ENCODE assay signal across 8 mouse cellular contexts in the genomic region with DNA sequence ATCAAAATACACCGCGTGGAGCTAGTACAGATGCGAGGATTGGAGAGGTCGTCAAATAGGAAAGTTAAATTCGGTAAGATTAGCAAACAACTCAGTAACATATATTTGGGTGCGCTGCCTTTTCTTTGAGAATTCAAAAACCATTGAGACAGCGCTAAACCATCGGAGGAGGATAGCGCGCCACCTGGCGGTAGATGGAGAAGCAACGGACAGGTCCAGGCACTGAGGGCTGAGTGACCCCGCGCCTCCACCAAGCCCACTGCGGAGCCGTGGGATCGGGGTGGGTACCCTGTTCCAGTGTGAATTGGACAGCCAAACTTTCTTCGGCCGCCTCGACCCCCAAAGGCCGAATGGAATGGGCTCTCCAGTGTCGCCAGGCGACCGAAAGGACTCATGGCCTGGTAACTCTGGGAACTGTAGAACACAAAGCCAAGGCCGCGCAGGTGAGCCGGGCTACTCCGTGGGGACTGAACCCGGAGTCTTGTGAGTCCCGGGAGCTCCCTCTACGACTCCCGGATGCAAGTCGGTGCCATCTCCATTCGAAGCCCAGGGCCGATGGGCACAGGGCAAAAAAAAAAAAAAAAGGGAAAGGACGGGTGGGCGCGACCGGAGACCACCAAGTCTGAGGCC. TPM values are rescaled to one million over a fixed set of nuclear protein-coding genes. Genes with fewer than 3 reads are reported as not detected.
DNase-seq lines count a peak whose midpoint lies in the region; ATAC-seq and TF ChIP-seq lines count a peak whose summit lies in the region.

No protein-coding gene starts in this region.

- no peaks in the 10 kb centered on the region for H3K9me3 ChIP-seq in forebrain, embryonic 11.5 days (ENCODE audit: control insufficient read depth, low read length)
- no peaks in the 10 kb centered on the region for H3K9me3 ChIP-seq in heart, embryonic 16.5 days (replicated peaks; ENCODE audit: control insufficient read depth, low read length)
- H3K9me3 ChIP-seq in liver, embryonic 14.5 days (ENCODE audit: control insufficient read depth, low read length) = no peaks in the 10 kb centered on the region
- no peaks in the 10 kb centered on the region for H3K9me3 ChIP-seq in neural tube, embryonic 14.5 days (ENCODE audit: control insufficient read depth, low read length)

- peaks cover 24% of the 10 kb centered on the region for H3K27me3 ChIP-seq in forebrain, embryonic 11.5 days (ENCODE audit: control insufficient read depth, insufficient read depth, low read length)
- H3K27me3 ChIP-seq in heart, embryonic 16.5 days (ENCODE audit: control insufficient read depth, insufficient read depth, low read length) = peaks cover 33% of the 10 kb centered on the region
- H3K27me3 ChIP-seq in liver, embryonic 14.5 days (ENCODE audit: control insufficient read depth, insufficient read depth, low read length) = peaks cover 26% of the 10 kb centered on the region
- peaks cover 6% of the 10 kb centered on the region for H3K27me3 ChIP-seq in neural tube, embryonic 14.5 days (ENCODE audit: control insufficient read depth, insufficient read depth, low read length)

- DNase-seq in forebrain, embryonic 11.5 days (ENCODE audit: low spot score) = peak; percentile 92
- DNase-seq in kidney, postnatal 36 days = peak; percentile 74 to 93
- DNase-seq in liver, embryonic 14.5 days (ENCODE audit: low read depth in 3 of 3, low spot score in 3 of 3) = peak; percentile 17 to 33 (median 26)
- DNase-seq in telencephalon, adult 2 months (ENCODE audit: low read depth, low spot score) = peak; percentile 38

- H3K27ac ChIP-seq in brown adipose tissue, adult 24 weeks (replicated peaks; ENCODE audit: low read depth, low read length) = no peak overlapping the region
- no peak overlapping the region for H3K27ac ChIP-seq in forebrain, embryonic 11.5 days (ENCODE audit: low read depth, low read length)
- H3K27ac ChIP-seq in heart, embryonic 16.5 days (ENCODE audit: low read length) = no peak overlapping the region
- H3K27ac ChIP-seq in liver, embryonic 14.5 days = no peak overlapping the region
- no peak overlapping the region for H3K27ac ChIP-seq in neural tube, embryonic 14.5 days (ENCODE audit: low read depth, low read length)

- TF ChIP-seq EP300 in liver, embryonic 14.5 days (IDR thresholded peaks at IDR 0.05; ENCODE audit: low read depth) = no peak

- H3K9ac ChIP-seq in forebrain, embryonic 11.5 days (ENCODE audit: low read length) = peak overlapping the region; percentile 69
- H3K9ac ChIP-seq in heart, embryonic 16.5 days (ENCODE audit: low read length) = peak overlapping the region; percentile 67
- no peak overlapping the region for H3K9ac ChIP-seq in liver, embryonic 14.5 days (replicated peaks)
- peak overlapping the region; percentile 61 for H3K9ac ChIP-seq in neural tube, embryonic 14.5 days (replicated peaks; ENCODE audit: low read depth, low read length)

- H3K36me3 ChIP-seq in forebrain, embryonic 11.5 days (ENCODE audit: control insufficient read depth, insufficient read depth, low read length) = no peaks in the 10 kb centered on the region
- H3K36me3 ChIP-seq in heart, embryonic 16.5 days (ENCODE audit: control insufficient read depth, insufficient read depth) = no peaks in the 10 kb centered on the region
- H3K36me3 ChIP-seq in liver, embryonic 14.5 days (replicated peaks; ENCODE audit: control insufficient read depth, insufficient read depth, low read depth) = no peaks in the 10 kb centered on the region
- no peaks in the 10 kb centered on the region for H3K36me3 ChIP-seq in neural tube, embryonic 14.5 days (ENCODE audit: control insufficient read depth, insufficient read depth, low read length)

- TF ChIP-seq CTCF in liver, embryonic 14.5 days (IDR thresholded peaks at IDR 0.05; ENCODE audit: low read depth) = peak; percentile 89

- peak overlapping the region; percentile 88 for H3K4me2 ChIP-seq in forebrain, embryonic 11.5 days (ENCODE audit: low read depth, low read length, severe bottlenecking)
- peak overlapping the region; percentile 76 for H3K4me2 ChIP-seq in heart, embryonic 16.5 days (ENCODE audit: low read depth, low read length)
- peak overlapping the region; percentile 24 for H3K4me2 ChIP-seq in liver, embryonic 14.5 days (ENCODE audit: low read depth)
- H3K4me2 ChIP-seq in neural tube, embryonic 14.5 days (ENCODE audit: low read depth, low read length) = peak overlapping the region; percentile 81

- peak; percentile 56 for ATAC-seq in CD4-positive, CD25-positive, alpha-beta regulatory T cell, adult 4 months
- ATAC-seq in forebrain, embryonic 11.5 days (replicated peaks; ENCODE audit: low FRiP score) = peak; percentile 71; the same call in 1 of the 2 replicates
- peak; percentile 73 for ATAC-seq in heart, embryonic 16.5 days (replicated peaks; ENCODE audit: extremely low read depth, insufficient read depth, low FRiP score)
- no peak for ATAC-seq in liver, embryonic 14.5 days (ENCODE audit: insufficient read depth)
- peak; percentile 79; the same call in 1 of the 2 replicates for ATAC-seq in neural tube, embryonic 14.5 days (ENCODE audit: low read depth)

- 4% methylated on average over 37 of the region's 39 CpGs for WGBS in forebrain, embryonic 11.5 days
- WGBS in heart, embryonic 16.5 days = 4% methylated on average over 37 of the region's 39 CpGs
- WGBS in liver, embryonic 14.5 days (ENCODE audit: insufficient replicate concordance) = 5% methylated on average over 39 of the region's 39 CpGs
- WGBS in neural tube, embryonic 14.5 days = 5% methylated on average over 39 of the region's 39 CpGs

- H3K4me1 ChIP-seq in brown adipose tissue, adult 24 weeks (ENCODE audit: control insufficient read depth, insufficient read depth, insufficient read length, low read length) = no peaks in the 10 kb centered on the region
- peaks cover 3% of the 10 kb centered on the region; the same call in 1 of the 2 replicates for H3K4me1 ChIP-seq in forebrain, embryonic 11.5 days (replicated peaks; ENCODE audit: control insufficient read depth, insufficient read depth, low read length)
- H3K4me1 ChIP-seq in heart, embryonic 16.5 days (ENCODE audit: control insufficient read depth, insufficient read depth, low read length) = peaks cover 8% of the 10 kb centered on the region
- H3K4me1 ChIP-seq in liver, embryonic 14.5 days (replicated peaks; ENCODE audit: control insufficient read depth in 2 of 2, insufficient read depth in 2 of 2, low read length in 1 of 2) = no peaks in the 10 kb centered on the region
- peaks cover 12% of the 10 kb centered on the region for H3K4me1 ChIP-seq in neural tube, embryonic 14.5 days (ENCODE audit: control insufficient read depth, insufficient read depth, low read length)

- H3K4me3 ChIP-seq in brown adipose tissue, adult 24 weeks (ENCODE audit: insufficient read depth, low read depth, low read length) = peak overlapping the region; percentile 17; the same call in 1 of the 2 replicates
- peak overlapping the region; percentile 48 for H3K4me3 ChIP-seq in forebrain, embryonic 11.5 days (ENCODE audit: low read depth, low read length)
- H3K4me3 ChIP-seq in heart, embryonic 16.5 days (ENCODE audit: low read length) = peak overlapping the region; percentile 50
- H3K4me3 ChIP-seq in liver, embryonic 14.5 days (ENCODE audit: insufficient read depth in 1 of 2, low read depth in 2 of 2, low read length in 2 of 2) = no peak overlapping the region
- H3K4me3 ChIP-seq in neural tube, embryonic 14.5 days (ENCODE audit: low read depth, low read length) = peak overlapping the region; percentile 61

RNA-seq across cellular contexts. Expression of gene Col26a1, which starts 1.5 kb away (rescaled TPM):
- polyA plus RNA-seq in CD4-positive, CD25-positive, alpha-beta regulatory T cell, adult 4 months (2017; shearing (Covaris generic)) = under 1 TPM in 1 of 2 experiments, not detected in 1; 0.41 TPM
- not detected in 2 replicates for polyA plus RNA-seq in brown adipose tissue, adult 24 weeks (2012; ENCODE audit: insufficient read depth, insufficient read length, missing spikeins)
- polyA plus RNA-seq in forebrain, embryonic 11.5 days (2014; fragmentation: Nextera tagmentation; extraction: Ambion mirVana) = 35.1 and 40.6 TPM in 2 replicates
- polyA plus RNA-seq in heart, embryonic 16.5 days (2015; fragmentation: Nextera tagmentation; extraction: Ambion mirVana) = 9.0 and 10.0 TPM in 2 replicates
- polyA plus RNA-seq in liver, embryonic 14.5 days (2012; rRNA removed) = 0.10 and 0.18 TPM in 2 replicates
- 0.06 and 0.10 TPM in 2 replicates for polyA plus RNA-seq in liver, embryonic 14.5 days (2014; fragmentation: Nextera tagmentation; extraction: Ambion mirVana)
- 12.6 and 22.7 TPM in 2 replicates for polyA plus RNA-seq in neural tube, embryonic 14.5 days (2014; fragmentation: Nextera tagmentation; extraction: Ambion mirVana)

RNA-seq across cellular contexts. Expression of gene Ift22, which starts 26.5 kb away (rescaled TPM):
- 10 to 100 TPM; 12.5 to 14.1 TPM for polyA plus RNA-seq in CD4-positive, CD25-positive, alpha-beta regulatory T cell, adult 4 months (2017; shearing (Covaris generic))
- polyA plus RNA-seq in brown adipose tissue, adult 24 weeks (2012; ENCODE audit: insufficient read depth, insufficient read length, missing spikeins) = 13.4 and 14.6 TPM in 2 replicates
- polyA plus RNA-seq in forebrain, embryonic 11.5 days (2014; fragmentation: Nextera tagmentation; extraction: Ambion mirVana) = 105 and 112 TPM in 2 replicates
- polyA plus RNA-seq in heart, embryonic 16.5 days (2015; fragmentation: Nextera tagmentation; extraction: Ambion mirVana) = 35.9 and 41.4 TPM in 2 replicates
- polyA plus RNA-seq in liver, embryonic 14.5 days (2012; rRNA removed) = 1.6 and 2.5 TPM in 2 replicates
- 9.9 and 10.5 TPM in 2 replicates for polyA plus RNA-seq in liver, embryonic 14.5 days (2014; fragmentation: Nextera tagmentation; extraction: Ambion mirVana)
- 113 and 119 TPM in 2 replicates for polyA plus RNA-seq in neural tube, embryonic 14.5 days (2014; fragmentation: Nextera tagmentation; extraction: Ambion mirVana)

Comparison
In these comparisons a context has a peak if more than half of its experiments do, and no peak if none do; other contexts are left out.
1. H3K4me3 ChIP-seq: peak in brown adipose tissue, adult 24 weeks (single experiment), forebrain, embryonic 11.5 days (single experiment), heart, embryonic 16.5 days (single experiment) and neural tube, embryonic 14.5 days (single experiment); none in liver, embryonic 14.5 days (0 of 2).
2. DNase-seq: peak in every context shown above with its lines; median percentile 92 in forebrain, embryonic 11.5 days; 84 in kidney, postnatal 36 days; 38 in telencephalon, adult 2 months; 26 in liver, embryonic 14.5 days.
3. H3K4me2 ChIP-seq: peak in every context shown above with its lines; median percentile 88 in forebrain, embryonic 11.5 days; 81 in neural tube, embryonic 14.5 days; 76 in heart, embryonic 16.5 days; 24 in liver, embryonic 14.5 days.